Comparison of ENCODE assay signal across 8 mouse cellular contexts in the genomic region with DNA sequence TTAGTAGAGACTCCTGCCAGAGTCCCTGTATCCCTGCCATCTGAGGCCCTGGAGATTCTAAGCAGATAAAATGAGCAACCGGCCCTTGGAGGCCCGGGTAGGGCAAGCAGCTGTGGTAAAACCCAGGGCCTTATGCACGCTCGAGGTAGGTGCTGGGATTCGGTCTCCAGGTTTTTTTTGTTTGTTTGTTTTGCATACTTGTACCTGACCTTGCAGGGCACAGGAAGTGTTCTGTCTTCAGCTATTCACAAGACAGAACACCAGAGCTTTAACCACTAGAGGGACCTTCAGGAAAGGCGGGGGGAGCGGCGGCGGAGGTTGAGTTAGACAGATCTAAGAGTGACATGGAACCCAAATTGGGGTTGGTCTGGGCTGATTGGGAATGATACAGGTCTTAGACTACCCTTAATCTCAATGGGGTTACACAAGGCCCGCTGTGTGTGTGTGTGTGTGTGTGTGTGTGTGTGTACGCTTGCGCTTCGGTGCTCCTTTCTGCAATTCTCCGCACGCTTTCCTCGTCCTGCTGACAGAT. TPM values are rescaled to one million over a fixed set of nuclear protein-coding genes. Genes with fewer than 3 reads are reported as not detected.
DNase-seq lines count a peak whose midpoint lies in the region; ATAC-seq lines count a peak whose summit lies in the region.

No protein-coding gene starts in this region.

- DNase-seq in urinary bladder, postnatal 14 days (ENCODE audit: low spot score): peak; percentile 61
- DNase-seq in urinary bladder, postnatal 10 days (ENCODE audit: low spot score): no peak
- peak; percentile 71 for DNase-seq in embryonic facial prominence, embryonic 14.5 days (ENCODE audit: low spot score)
- DNase-seq in heart, embryonic 10.5 days (ENCODE audit: low spot score): peak; percentile 78
- DNase-seq in liver: peak; percentile 41
- DNase-seq in splenic B cell, adult 2 months (ENCODE audit: low read depth, low spot score): peak; percentile 79

- H3K27ac ChIP-seq in embryonic facial prominence, embryonic 14.5 days (replicated peaks; ENCODE audit: low read depth, low read length): no peak overlapping the region; the same call in 1 of the 2 replicates
- H3K27ac ChIP-seq in heart, embryonic 10.5 days: peak overlapping the region; percentile 77
- peak overlapping the region; percentile 71; the same call in 1 of the 2 replicates for H3K27ac ChIP-seq in kidney, embryonic 14.5 days (ENCODE audit: low read depth, low read length)
- H3K27ac ChIP-seq in midbrain, embryonic 16.5 days (ENCODE audit: low read length): no peak overlapping the region; the same call in 1 of the 2 replicates

- WGBS in embryonic facial prominence, embryonic 14.5 days: under 1% methylated on average over 16 of the region's 16 CpGs
- 1% methylated on average over 16 of the region's 16 CpGs for WGBS in heart, embryonic 10.5 days
- WGBS in kidney, embryonic 14.5 days: 1% methylated on average over 16 of the region's 16 CpGs
- WGBS in midbrain, embryonic 16.5 days: 2% methylated on average over 16 of the region's 16 CpGs

- H3K27me3 ChIP-seq in embryonic facial prominence, embryonic 14.5 days (replicated peaks; ENCODE audit: control insufficient read depth, insufficient read depth, low read length): no peaks in the 10 kb centered on the region
- H3K27me3 ChIP-seq in heart, embryonic 10.5 days (ENCODE audit: insufficient read depth, poor library complexity, severe bottlenecking): no peaks in the 10 kb centered on the region
- H3K27me3 ChIP-seq in kidney, embryonic 14.5 days (ENCODE audit: control insufficient read depth, insufficient read depth, low read length): no peaks in the 10 kb centered on the region
- H3K27me3 ChIP-seq in midbrain, embryonic 16.5 days (ENCODE audit: control insufficient read depth, insufficient read depth, low read depth, low read length): no peaks in the 10 kb centered on the region
- no peaks in the 10 kb centered on the region for H3K27me3 ChIP-seq in splenic B cell, adult 2 months (ENCODE audit: control insufficient read depth, insufficient read depth, low read length, poor library complexity, severe bottlenecking)

- H3K4me1 ChIP-seq in embryonic facial prominence, embryonic 14.5 days (ENCODE audit: control insufficient read depth, insufficient read depth, low read length): no peaks in the 10 kb centered on the region; the same call in 1 of the 2 replicates
- H3K4me1 ChIP-seq in heart, embryonic 10.5 days: peaks cover 23% of the 10 kb centered on the region
- H3K4me1 ChIP-seq in kidney, embryonic 14.5 days (ENCODE audit: control insufficient read depth, insufficient read depth, low read length): no peaks in the 10 kb centered on the region
- peaks cover 5% of the 10 kb centered on the region; the same call in 1 of the 2 replicates for H3K4me1 ChIP-seq in midbrain, embryonic 16.5 days (ENCODE audit: control insufficient read depth, insufficient read depth, low read length)

- H3K9me3 ChIP-seq in embryonic facial prominence, embryonic 14.5 days (ENCODE audit: control insufficient read depth, low read length): no peaks in the 10 kb centered on the region
- no peaks in the 10 kb centered on the region for H3K9me3 ChIP-seq in heart, embryonic 10.5 days
- H3K9me3 ChIP-seq in kidney, embryonic 14.5 days (ENCODE audit: control insufficient read depth, low read length): no peaks in the 10 kb centered on the region
- H3K9me3 ChIP-seq in midbrain, embryonic 16.5 days (replicated peaks; ENCODE audit: control insufficient read depth, low read length, poor library complexity, severe bottlenecking): no peaks in the 10 kb centered on the region

- peak overlapping the region; percentile 91 for H3K4me2 ChIP-seq in embryonic facial prominence, embryonic 14.5 days (ENCODE audit: low read depth, low read length)
- peak overlapping the region; percentile 81 for H3K4me2 ChIP-seq in kidney, embryonic 14.5 days (replicated peaks; ENCODE audit: low read depth, low read length)
- H3K4me2 ChIP-seq in midbrain, embryonic 16.5 days (ENCODE audit: low read length): peak overlapping the region; percentile 97

- peaks cover 5% of the 10 kb centered on the region for H3K36me3 ChIP-seq in embryonic facial prominence, embryonic 14.5 days (ENCODE audit: control insufficient read depth, insufficient read depth, low read length)
- no peaks in the 10 kb centered on the region for H3K36me3 ChIP-seq in heart, embryonic 10.5 days
- 0 out of 2 replicates have a peak, but pooled peaks cover 2% of the 10 kb centered on the region for H3K36me3 ChIP-seq in kidney, embryonic 14.5 days (ENCODE audit: control insufficient read depth, insufficient read depth, low read length)
- H3K36me3 ChIP-seq in midbrain, embryonic 16.5 days (ENCODE audit: control insufficient read depth, insufficient read depth, low read length): no peaks in the 10 kb centered on the region
- H3K36me3 ChIP-seq in splenic B cell, adult 2 months (ENCODE audit: control insufficient read depth, insufficient read depth, low read length, poor library complexity, severe bottlenecking): no peaks in the 10 kb centered on the region

- peak overlapping the region; percentile 54 for H3K4me3 ChIP-seq in embryonic facial prominence, embryonic 14.5 days (ENCODE audit: low read depth, low read length)
- peak overlapping the region; percentile 71 for H3K4me3 ChIP-seq in heart, embryonic 10.5 days
- peak overlapping the region; percentile 51 for H3K4me3 ChIP-seq in kidney, embryonic 14.5 days (ENCODE audit: low read length)
- peak overlapping the region; percentile 72 for H3K4me3 ChIP-seq in midbrain, embryonic 16.5 days (ENCODE audit: low read depth, low read length)

- peak; percentile 64 for ATAC-seq in embryonic facial prominence, embryonic 14.5 days (ENCODE audit: low read depth)
- ATAC-seq in kidney, embryonic 14.5 days (ENCODE audit: low FRiP score, low TSS enrichment): peak; percentile 75
- ATAC-seq in midbrain, embryonic 16.5 days: peak; percentile 88

- peak overlapping the region; percentile 61 for H3K9ac ChIP-seq in embryonic facial prominence, embryonic 14.5 days (ENCODE audit: low read depth, low read length)
- H3K9ac ChIP-seq in kidney, embryonic 14.5 days (ENCODE audit: low read depth, low read length): peak overlapping the region; percentile 50; the same call in 1 of the 2 replicates
- peak overlapping the region; percentile 67 for H3K9ac ChIP-seq in midbrain, embryonic 16.5 days (ENCODE audit: low read depth, low read length)

RNA-seq across cellular contexts. Expression of a gene that starts 0.6 kb away (rescaled TPM):
- 12.4 and 14.3 TPM in 2 replicates for polyA plus RNA-seq in embryonic facial prominence, embryonic 14.5 days (2014; fragmentation: Nextera tagmentation; extraction: Ambion mirVana)
- polyA plus RNA-seq in heart, embryonic 10.5 days (2016; fragmentation: Nextera tagmentation; extraction: Ambion mirVana): 8.0 and 13.3 TPM in 2 replicates
- 4.4 and 5.9 TPM in 2 replicates for polyA plus RNA-seq in kidney, embryonic 14.5 days (2014; fragmentation: Nextera tagmentation; extraction: Ambion mirVana)
- 1.4 TPM in 2 replicates for polyA plus RNA-seq in midbrain, embryonic 16.5 days (2015; fragmentation: Nextera tagmentation; extraction: Ambion mirVana)

RNA-seq across cellular contexts. Expression of a gene that starts 27.1 kb away (rescaled TPM):
- 26.9 and 31.3 TPM in 2 replicates for polyA plus RNA-seq in embryonic facial prominence, embryonic 14.5 days (2014; fragmentation: Nextera tagmentation; extraction: Ambion mirVana)
- polyA plus RNA-seq in heart, embryonic 10.5 days (2016; fragmentation: Nextera tagmentation; extraction: Ambion mirVana): 5.8 and 8.0 TPM in 2 replicates
- 17.5 and 24.8 TPM in 2 replicates for polyA plus RNA-seq in kidney, embryonic 14.5 days (2014; fragmentation: Nextera tagmentation; extraction: Ambion mirVana)
- polyA plus RNA-seq in midbrain, embryonic 16.5 days (2015; fragmentation: Nextera tagmentation; extraction: Ambion mirVana): 2.4 and 3.3 TPM in 2 replicates

RNA-seq across cellular contexts. Expression of a gene that starts 30.6 kb away (rescaled TPM):
- polyA plus RNA-seq in embryonic facial prominence, embryonic 14.5 days (2014; fragmentation: Nextera tagmentation; extraction: Ambion mirVana): not detected in 2 replicates
- 0.15 TPM in 1 of 2 replicates, not detected in the other for polyA plus RNA-seq in heart, embryonic 10.5 days (2016; fragmentation: Nextera tagmentation; extraction: Ambion mirVana)
- polyA plus RNA-seq in kidney, embryonic 14.5 days (2014; fragmentation: Nextera tagmentation; extraction: Ambion mirVana): not detected in 2 replicates
- not detected in 2 replicates for polyA plus RNA-seq in midbrain, embryonic 16.5 days (2015; fragmentation: Nextera tagmentation; extraction: Ambion mirVana)

Comparison
In these comparisons a context has a peak if more than half of its experiments do, and no peak if none do; other contexts are left out.
1. H3K27ac ChIP-seq: peak in heart, embryonic 10.5 days (single experiment) and kidney, embryonic 14.5 days (single experiment); none in embryonic facial prominence, embryonic 14.5 days (single experiment) and midbrain, embryonic 16.5 days (single experiment).
2. Peak in every context shown above with its lines, with median percentiles within 50 percentile points of each other: ATAC-seq, H3K4me2 ChIP-seq, H3K4me3 ChIP-seq and H3K9ac ChIP-seq.